Mouse (Mus musculus) testis, adult 2 months (tissue): ENCODE data around the gene Med31.
"Not testable (repeated sequence)": the region's sequence is repeated elsewhere in the genome, so short reads cannot be mapped to it uniquely, and the experiment has no call there.

Experiments used
- CTCF ChIP-seq: fragments of 200-500 bp; IDR thresholded peaks from 2 replicates; pipeline ENCODE4 v1.5.1; 2012; ENCODE audit warnings: low read depth, mild to moderate bottlenecking, inconsistent platforms, low read length, moderate library complexity; ENCODE audit not compliant: control insufficient read depth, insufficient read depth, insufficient replicate concordance
- POLR2A ChIP-seq: fragments of 200-500 bp; IDR thresholded peaks from 2 replicates; pipeline ENCODE4 v1.6.1; 2012; ENCODE audit warnings: low read depth, mild to moderate bottlenecking, inconsistent platforms, low read length, moderate library complexity; ENCODE audit not compliant: control insufficient read depth

DNA sequence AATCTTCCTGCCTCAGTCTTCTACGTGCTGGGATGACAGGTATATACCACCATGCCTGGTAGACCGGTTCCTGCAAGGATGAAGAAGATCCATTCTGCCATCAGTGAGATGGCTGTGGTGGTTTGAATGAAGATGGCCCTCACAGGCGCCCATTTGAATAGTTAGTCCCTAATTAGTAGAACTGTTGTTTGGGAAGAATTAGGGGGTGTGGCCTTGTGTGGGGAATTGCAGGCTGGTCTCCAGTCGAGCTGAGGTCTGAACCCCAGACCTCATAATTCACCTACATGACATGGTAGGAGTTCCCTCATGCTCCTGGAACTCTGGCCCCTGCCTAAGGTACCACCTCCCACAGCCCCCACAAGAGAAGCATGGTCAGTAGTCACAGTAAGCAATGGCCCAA lies 43.5 kb downstream of the Med31 start:
- not testable (repeated sequence) for TF ChIP-seq CTCF, POLR2A
